Mouse (Mus musculus) forebrain, embryonic 16.5 days (tissue): ENCODE results near the gene Evpl. TPM values are rescaled to one million over a fixed set of nuclear protein-coding genes. Genes with fewer than 3 reads are reported as not detected.
"Not testable (repeated sequence)": the region's sequence is repeated elsewhere in the genome, so short reads cannot be mapped to it uniquely, and the experiment has no call there.

Source experiments
- ATAC-seq: fragments of 200-750 bp; cut with Nextera tagmentation; 2 replicates; pipeline ENCODE4 v1.8.0; 2017; ENCODE audit warnings: mild to moderate bottlenecking, moderate library complexity
- H3K27ac ChIP-seq: fragments of 300-500 bp; sonication (generic); 2 replicates; pipeline ENCODE4 v1.5.1; 2014; ENCODE audit warnings: low read length, control low read depth
- H3K27me3 ChIP-seq: fragments of 300-500 bp; sonication (generic); replicated peaks from 2 replicates; pipeline ENCODE4 v1.6.1; 2014; ENCODE audit warnings: low read length; ENCODE audit not compliant: control insufficient read depth, insufficient read depth
- H3K36me3 ChIP-seq: fragments of 300-500 bp; sonication (generic); 2 replicates; pipeline ENCODE4 v1.6.1; 2014; ENCODE audit not compliant: control insufficient read depth, insufficient read depth
- H3K4me1 ChIP-seq: fragments of 300-500 bp; sonication (generic); replicated peaks from 2 replicates; pipeline ENCODE4 v1.6.1; 2014; ENCODE audit warnings: low read length; ENCODE audit not compliant: control insufficient read depth, insufficient read depth
- H3K4me2 ChIP-seq: fragments of 300-500 bp; sonication (generic); 2 replicates; pipeline ENCODE4 v1.6.1; 2014; ENCODE audit warnings: mild to moderate bottlenecking, low read length, control low read depth
- H3K4me3 ChIP-seq: fragments of 300-500 bp; sonication (generic); replicated peaks from 2 replicates; pipeline ENCODE4 v1.5.1; 2014; ENCODE audit warnings: mild to moderate bottlenecking, low read length, control low read depth
- H3K9ac ChIP-seq: fragments of 300-500 bp; sonication (generic); replicated peaks from 2 replicates; pipeline ENCODE4 v1.6.1; 2014; ENCODE audit warnings: low read depth, low read length, control low read depth
- H3K9me3 ChIP-seq: fragments of 300-500 bp; sonication (generic); 2 replicates; pipeline ENCODE4 v1.6.1; 2016; ENCODE audit warnings: low read length; ENCODE audit not compliant: control insufficient read depth
- WGBS: fragments of 180-500 bp; shearing (Covaris S2); extraction: QIAGEN DNeasy Blood & Tissue Kit; methylation state at CpG from one replicate; pipeline ENCODE4 v1.1.7; 2014; 5-methylcytosine and 5-hydroxymethylcytosine counted together
- polyA plus RNA-seq: library from polyadenylated mRNA; unstranded; fragments of >200 nt; fragmentation: Nextera tagmentation; extraction: Ambion mirVana; gene quantifications from 2 replicates; pipeline ENCODE4 v1.2.1, GENCODE M21; 2015

Gene Evpl
- polyA plus RNA-seq, result 0.32 and 0.39 TPM in 2 replicates

GRCm38 (mm10) chr11:116237742-116238395, at the start of gene Evpl:
Gene Evpl (minus strand): TSS chr11:116238077.
- no peaks in the 10 kb centered on the region for H3K9me3 ChIP-seq
- no peak within 1 kb of the TSS for H3K4me3 ChIP-seq
- H3K4me1 ChIP-seq, result no peaks in the 10 kb centered on the region
- 13% methylated on average over 26 of the region's 31 CpGs for WGBS
- H3K27me3 ChIP-seq, result peaks cover 11% of the 10 kb centered on the region
- no peak within 1 kb of the TSS for H3K27ac ChIP-seq
- H3K36me3 ChIP-seq, result no peaks in the 10 kb centered on the region
- no peak within 1 kb of the TSS for H3K4me2 ChIP-seq
- no peak within 1 kb of the TSS for H3K9ac ChIP-seq
- no peak for ATAC-seq

- WGBS, result 79% methylated on average over 5 of the region's 5 CpGs
- Histone ChIP-seq H3K9me3 (no peaks in the 10 kb centered on the region), H3K27ac (no peak overlapping the region), H3K4me1 (peaks cover 3% of the 10 kb centered on the region), H3K27me3 (peaks cover 29% of the 10 kb centered on the region), H3K36me3 (peaks cover 9% of the 10 kb centered on the region), H3K4me3 (no peak overlapping the region), H3K4me2 (no peak overlapping the region), H3K9ac (no peak overlapping the region)
- no peak for ATAC-seq
Observed at GRCm38 (mm10) chr11:116287351-116287750, 49.5 kb upstream of the Evpl start.

- H3K9me3 ChIP-seq, result no peaks in the 10 kb centered on the region
- no peak overlapping the region for H3K4me3 ChIP-seq
- no peak overlapping the region for H3K27ac ChIP-seq
- no peak for ATAC-seq
- peaks cover 45% of the 10 kb centered on the region for H3K27me3 ChIP-seq
- 70% methylated on average over 7 of the region's 7 CpGs for WGBS
- no peak overlapping the region for H3K9ac ChIP-seq
- peaks cover 14% of the 10 kb centered on the region for H3K4me1 ChIP-seq
- H3K36me3 ChIP-seq, result peaks cover 6% of the 10 kb centered on the region
- no peak overlapping the region for H3K4me2 ChIP-seq
Observed at GRCm38 (mm10) chr11:116285770-116286191, 47.9 kb upstream of the Evpl start.

- Histone ChIP-seq H3K4me1 (peaks cover 14% of the 10 kb centered on the region), H3K4me2 (no peak overlapping the region), H3K27me3 (peaks cover 56% of the 10 kb centered on the region), H3K27ac (no peak overlapping the region), H3K4me3 (no peak overlapping the region), H3K9me3 (no peaks in the 10 kb centered on the region), H3K9ac (no peak overlapping the region), H3K36me3 (peaks cover 6% of the 10 kb centered on the region; the same call in 1 of the 2 replicates)
- WGBS, result 61% methylated on average over 6 of the region's 6 CpGs
- ATAC-seq, result no peak
Observed at GRCm38 (mm10) chr11:116283982-116284381, 46.1 kb upstream of the Evpl start.

- Histone ChIP-seq H3K4me1 (peaks cover 14% of the 10 kb centered on the region), H3K27ac (no peak overlapping the region), H3K9me3 (no peaks in the 10 kb centered on the region), H3K4me3 (no peak overlapping the region), H3K9ac (no peak overlapping the region), H3K4me2 (no peak overlapping the region), H3K27me3 (peaks cover 56% of the 10 kb centered on the region), H3K36me3 (0 out of 2 replicates have a peak, but pooled peaks cover under 1% of the 10 kb centered on the region)
- WGBS, result 10% methylated on average over 48 of the region's 48 CpGs
- ATAC-seq, result no peak
Observed at GRCm38 (mm10) chr11:116282912-116283521, 45.1 kb upstream of the Evpl start.

GRCm38 (mm10) chr11:116282089-116282488, 44.2 kb upstream of the Evpl start:
- H3K4me2 ChIP-seq, result no peak overlapping the region
- no peak overlapping the region for H3K27ac ChIP-seq
- no peaks in the 10 kb centered on the region for H3K9me3 ChIP-seq
- H3K4me3 ChIP-seq, result no peak overlapping the region
- WGBS, result 0% methylated on average over 11 of the region's 11 CpGs
- no peak overlapping the region for H3K9ac ChIP-seq
- peaks cover 56% of the 10 kb centered on the region for H3K27me3 ChIP-seq
- no peak for ATAC-seq
- peaks cover 14% of the 10 kb centered on the region for H3K4me1 ChIP-seq
- H3K36me3 ChIP-seq, result no peaks in the 10 kb centered on the region

GRCm38 (mm10) chr11:116281671-116282070, 43.8 kb upstream of the Evpl start:
- no peak for ATAC-seq
- H3K9ac ChIP-seq, result peak overlapping the region; percentile 15; the same call in 1 of the 2 replicates
- H3K27ac ChIP-seq, result no peak overlapping the region
- peaks cover 14% of the 10 kb centered on the region for H3K4me1 ChIP-seq
- H3K36me3 ChIP-seq, result no peaks in the 10 kb centered on the region
- H3K27me3 ChIP-seq, result peaks cover 56% of the 10 kb centered on the region
- no peaks in the 10 kb centered on the region for H3K9me3 ChIP-seq
- H3K4me3 ChIP-seq, result peak overlapping the region; percentile 33
- WGBS, result 2% methylated on average over 18 of the region's 18 CpGs
- peak overlapping the region; percentile 48 for H3K4me2 ChIP-seq

GRCm38 (mm10) chr11:116280751-116281663, 43.1 kb upstream of the Evpl start, which contains the start of gene Galr2:
Gene Galr2 (plus strand): TSS chr11:116280939.
- Histone ChIP-seq H3K4me1 (peaks cover 14% of the 10 kb centered on the region), H3K36me3 (no peaks in the 10 kb centered on the region), H3K27me3 (peaks cover 56% of the 10 kb centered on the region), H3K9ac (peak within 1 kb of the TSS; percentile 15; the same call in 1 of the 2 replicates), H3K4me2 (peak within 1 kb of the TSS; percentile 48), H3K4me3 (peak within 1 kb of the TSS; percentile 33), H3K27ac (no peak within 1 kb of the TSS), H3K9me3 (no peaks in the 10 kb centered on the region)
- no peak for ATAC-seq
- 6% methylated on average over 48 of the region's 48 CpGs for WGBS

GRCm38 (mm10) chr11:116277184-116277583, 39.3 kb upstream of the Evpl start:
- not testable (repeated sequence) for H3K36me3 ChIP-seq, ATAC-seq, H3K4me2 ChIP-seq, H3K27ac ChIP-seq, H3K9me3 ChIP-seq, H3K9ac ChIP-seq, H3K4me3 ChIP-seq
- WGBS, result 93% methylated on average over 1 of the region's 1 CpGs
- Histone ChIP-seq H3K27me3 (peaks cover 26% of the 10 kb centered on the region), H3K4me1 (peaks cover 30% of the 10 kb centered on the region)
